Mouse (Mus musculus): ENCODE measurements around the gene Exog.

GRCm38 (mm10) chr9:119484420-119484819 lies 39.7 kb downstream of the Exog start:
- TF ChIP-seq CTCF (IDR thresholded peaks at IDR 0.05; ENCODE audit: borderline replicate concordance, insufficient read depth, low read length) (no peak), POLR2A (IDR thresholded peaks at IDR 0.05; ENCODE audit: low read depth, low read length) (no peak)

All from embryonic fibroblast, embryonic 13.5 days (primary cell).